10 mouse cellular contexts compared by ENCODE assay signal in genomic region chr2:91689452-91689851, GRCm38 (mm10). TPM values are rescaled to one million over a fixed set of nuclear protein-coding genes. Genes with fewer than 3 reads are reported as not detected.
DNase-seq lines count a peak whose midpoint lies in the region; ATAC-seq lines count a peak whose summit lies in the region.
"Had no signal": no experiment of that assay in that cellular context is flagged by ENCODE, and none has a peak within 500 bp of the region (broad histone marks: within the 10 kb centered on the region; RNA-seq: fewer than 3 reads in every experiment).

No protein-coding gene starts in this region.

- no peak for ATAC-seq in cerebellum, adult (ENCODE audit: insufficient number of reproducible peaks, low FRiP score, low TSS enrichment)
- ATAC-seq: hindbrain, embryonic 16.5 days had no signal

- peak; percentile 36 for DNase-seq in cerebellum, adult 9-11 months
- DNase-seq in layer of hippocampus, adult 11-12 months (ENCODE audit: low spot score), result peak; percentile 53
- DNase-seq in layer of hippocampus, adult 9-10 months (ENCODE audit: low spot score), result no peak
- DNase-seq in brain, adult 2 months (ENCODE audit: low read depth, low spot score), result peak; percentile 83
- DNase-seq in layer of hippocampus, adult 8-10 months (ENCODE audit: low spot score in 2 of 2), result peak; percentile 54 to 73
- DNase-seq in thymus, postnatal 25 days, result no peak
- no peak for DNase-seq in kidney, adult 8-10 months
- DNase-seq: lung, postnatal 10 days had no signal

RNA-seq across cellular contexts. Expression of gene Atg13, which starts 20.9 kb away (rescaled TPM):
- 10 to 100 TPM; 67.1 to 87.7 (median 74.4) TPM for total RNA-seq in layer of hippocampus, adult 8-10 months (2022)

RNA-seq across cellular contexts. Expression of gene Harbi1, which starts 21.2 kb away (rescaled TPM):
- total RNA-seq in layer of hippocampus, adult 8-10 months (2022), result 10 to 100 TPM in 1 of 4 experiments, 1 to 10 TPM in 3; 6.7 to 10.7 (median 8.0) TPM

RNA-seq across cellular contexts. Expression of gene Arhgap1, which starts 39.8 kb away (rescaled TPM):
- 10 to 100 TPM; 56.8 to 66.3 (median 63.1) TPM for total RNA-seq in layer of hippocampus, adult 8-10 months (2022)

RNA-seq across cellular contexts. Expression of gene Zfp408, which starts 39.9 kb away (rescaled TPM):
- total RNA-seq in layer of hippocampus, adult 8-10 months (2022), result 10 to 100 TPM; 11.2 to 15.0 (median 11.8) TPM

RNA-seq across cellular contexts. Expression of gene Ambra1, which starts 40.5 kb away (rescaled TPM):
- total RNA-seq in layer of hippocampus, adult 8-10 months (2022), result 10 to 100 TPM; 49.8 to 55.9 (median 52.8) TPM

Comparison
In these comparisons a context has a peak if more than half of its experiments do, and no peak if none do; other contexts are left out.
1. DNase-seq: peak in cerebellum, adult 9-11 months (single experiment), layer of hippocampus, adult 11-12 months (single experiment), brain, adult 2 months (single experiment) and layer of hippocampus, adult 8-10 months (2 of 2); none in layer of hippocampus, adult 9-10 months (single experiment), thymus, postnatal 25 days (single experiment) and kidney, adult 8-10 months (0 of 2).